Mouse (Mus musculus): ENCODE data around the gene Adk. TPM values are rescaled to one million over a fixed set of nuclear protein-coding genes. Genes with fewer than 3 reads are reported as not detected.

Adk gene
- polyA plus RNA-seq, 1 experiment = 7.7 TPM

GRCm38 (mm10) chr14:21453896-21454295 is 401.5 kb downstream of the Adk start:
- TF ChIP-seq POLR2A (IDR thresholded peaks at IDR 0.05; ENCODE audit: low read depth, low read length) (no peak), CTCF (IDR thresholded peaks at IDR 0.05; ENCODE audit: extremely low read depth, insufficient read depth, insufficient read length, insufficient replicate concordance) (no peak)
- WGBS = 89% methylated on average over 2 of the region's 2 CpGs
- H3K36me3 ChIP-seq (ENCODE audit: control insufficient read depth, insufficient read depth, low read length) = no peaks in the 10 kb centered on the region
- H3K27ac ChIP-seq (ENCODE audit: insufficient read depth, low read length) = no peak overlapping the region
- DNase-seq (ENCODE audit: low read depth in 1 of 2, low spot score in 2 of 2) = no peak
- no peaks in the 10 kb centered on the region for H3K4me1 ChIP-seq (ENCODE audit: control insufficient read depth, insufficient read depth, insufficient read length)
- no peak overlapping the region for H3K4me3 ChIP-seq (ENCODE audit: extremely low read depth, insufficient read depth, insufficient read length)
- no peaks in the 10 kb centered on the region for H3K27me3 ChIP-seq (ENCODE audit: control insufficient read depth, insufficient read depth, low read length)

- WGBS = 89% methylated on average over 7 of the region's 7 CpGs
- H3K4me1 ChIP-seq (ENCODE audit: control insufficient read depth, insufficient read depth, insufficient read length) = no peaks in the 10 kb centered on the region
- no peak for DNase-seq (ENCODE audit: low read depth in 1 of 2, low spot score in 2 of 2)
- H3K4me3 ChIP-seq (ENCODE audit: extremely low read depth, insufficient read depth, insufficient read length) = no peak overlapping the region
- H3K27ac ChIP-seq (ENCODE audit: insufficient read depth, low read length) = no peak overlapping the region
- no peaks in the 10 kb centered on the region for H3K27me3 ChIP-seq (ENCODE audit: control insufficient read depth, insufficient read depth, low read length)
- TF ChIP-seq CTCF (IDR thresholded peaks at IDR 0.05; ENCODE audit: extremely low read depth, insufficient read depth, insufficient read length, insufficient replicate concordance) (no peak), POLR2A (IDR thresholded peaks at IDR 0.05; ENCODE audit: low read depth, low read length) (no peak)
- H3K36me3 ChIP-seq (ENCODE audit: control insufficient read depth, insufficient read depth, low read length) = no peaks in the 10 kb centered on the region
Measured at GRCm38 (mm10) chr14:21455654-21456350, 403.4 kb downstream of the Adk start.

GRCm38 (mm10) chr14:21456526-21456925 is 404.2 kb downstream of the Adk start:
- H3K27ac ChIP-seq (ENCODE audit: insufficient read depth, low read length) = no peak overlapping the region
- H3K4me3 ChIP-seq (ENCODE audit: extremely low read depth, insufficient read depth, insufficient read length) = no peak overlapping the region
- no peaks in the 10 kb centered on the region for H3K36me3 ChIP-seq (ENCODE audit: control insufficient read depth, insufficient read depth, low read length)
- no peak for DNase-seq (ENCODE audit: low read depth in 1 of 2, low spot score in 2 of 2)
- no peaks in the 10 kb centered on the region for H3K27me3 ChIP-seq (ENCODE audit: control insufficient read depth, insufficient read depth, low read length)
- no peaks in the 10 kb centered on the region for H3K4me1 ChIP-seq (ENCODE audit: control insufficient read depth, insufficient read depth, insufficient read length)
- TF ChIP-seq CTCF (IDR thresholded peaks at IDR 0.05; ENCODE audit: extremely low read depth, insufficient read depth, insufficient read length, insufficient replicate concordance) (no peak), POLR2A (IDR thresholded peaks at IDR 0.05; ENCODE audit: low read depth, low read length) (no peak)

GRCm38 (mm10) chr14:21457876-21458275 is 405.5 kb downstream of the Adk start:
- Histone ChIP-seq H3K27ac (ENCODE audit: insufficient read depth, low read length) (no peak overlapping the region), H3K4me3 (ENCODE audit: extremely low read depth, insufficient read depth, insufficient read length) (no peak overlapping the region), H3K27me3 (ENCODE audit: control insufficient read depth, insufficient read depth, low read length) (no peaks in the 10 kb centered on the region), H3K4me1 (ENCODE audit: control insufficient read depth, insufficient read depth, insufficient read length) (no peaks in the 10 kb centered on the region), H3K36me3 (ENCODE audit: control insufficient read depth, insufficient read depth, low read length) (no peaks in the 10 kb centered on the region)
- no peak for TF ChIP-seq CTCF (IDR thresholded peaks at IDR 0.05; ENCODE audit: extremely low read depth, insufficient read depth, insufficient read length, insufficient replicate concordance)
- no peak for TF ChIP-seq POLR2A (IDR thresholded peaks at IDR 0.05; ENCODE audit: low read depth, low read length)
- DNase-seq (ENCODE audit: low read depth in 1 of 2, low spot score in 2 of 2) = no peak
- WGBS = 89% methylated on average over 5 of the region's 5 CpGs

GRCm38 (mm10) chr14:21458696-21459095 is 406.3 kb downstream of the Adk start:
- DNase-seq (ENCODE audit: low read depth in 1 of 2, low spot score in 2 of 2) = no peak
- no peak for TF ChIP-seq CTCF (IDR thresholded peaks at IDR 0.05; ENCODE audit: extremely low read depth, insufficient read depth, insufficient read length, insufficient replicate concordance)
- no peak for TF ChIP-seq POLR2A (IDR thresholded peaks at IDR 0.05; ENCODE audit: low read depth, low read length)

GRCm38 (mm10) chr14:21459163-21459562 is 406.8 kb downstream of the Adk start:
- TF ChIP-seq CTCF (IDR thresholded peaks at IDR 0.05; ENCODE audit: extremely low read depth, insufficient read depth, insufficient read length, insufficient replicate concordance) (no peak), POLR2A (IDR thresholded peaks at IDR 0.05; ENCODE audit: low read depth, low read length) (no peak)
- WGBS = 87% methylated on average over 4 of the region's 4 CpGs
- Histone ChIP-seq H3K4me3 (ENCODE audit: extremely low read depth, insufficient read depth, insufficient read length) (no peak overlapping the region), H3K27me3 (ENCODE audit: control insufficient read depth, insufficient read depth, low read length) (no peaks in the 10 kb centered on the region), H3K36me3 (ENCODE audit: control insufficient read depth, insufficient read depth, low read length) (no peaks in the 10 kb centered on the region), H3K4me1 (ENCODE audit: control insufficient read depth, insufficient read depth, insufficient read length) (no peaks in the 10 kb centered on the region), H3K27ac (ENCODE audit: insufficient read depth, low read length) (no peak overlapping the region)
- no peak for DNase-seq (ENCODE audit: low read depth in 1 of 2, low spot score in 2 of 2)

More at GRCm38 (mm10) chr14:21458696-21459095, 406.3 kb downstream of the Adk start:
- Histone ChIP-seq H3K4me1 (ENCODE audit: control insufficient read depth, insufficient read depth, insufficient read length) (no peaks in the 10 kb centered on the region), H3K27ac (ENCODE audit: insufficient read depth, low read length) (no peak overlapping the region), H3K27me3 (ENCODE audit: control insufficient read depth, insufficient read depth, low read length) (no peaks in the 10 kb centered on the region), H3K36me3 (ENCODE audit: control insufficient read depth, insufficient read depth, low read length) (no peaks in the 10 kb centered on the region), H3K4me3 (ENCODE audit: extremely low read depth, insufficient read depth, insufficient read length) (no peak overlapping the region)
- WGBS = 89% methylated on average over 7 of the region's 7 CpGs

- no peak for DNase-seq (ENCODE audit: low read depth in 1 of 2, low spot score in 2 of 2)
- WGBS = 93% methylated on average over 3 of the region's 3 CpGs
- no peaks in the 10 kb centered on the region for H3K4me1 ChIP-seq (ENCODE audit: control insufficient read depth, insufficient read depth, insufficient read length)
- no peaks in the 10 kb centered on the region for H3K36me3 ChIP-seq (ENCODE audit: control insufficient read depth, insufficient read depth, low read length)
- TF ChIP-seq CTCF (IDR thresholded peaks at IDR 0.05; ENCODE audit: extremely low read depth, insufficient read depth, insufficient read length, insufficient replicate concordance) (no peak), POLR2A (IDR thresholded peaks at IDR 0.05; ENCODE audit: low read depth, low read length) (no peak)
- no peaks in the 10 kb centered on the region for H3K27me3 ChIP-seq (ENCODE audit: control insufficient read depth, insufficient read depth, low read length)
- H3K4me3 ChIP-seq (ENCODE audit: extremely low read depth, insufficient read depth, insufficient read length) = no peak overlapping the region
- H3K27ac ChIP-seq (ENCODE audit: insufficient read depth, low read length) = no peak overlapping the region
Measured at GRCm38 (mm10) chr14:21462398-21462797, 410.0 kb downstream of the Adk start.

Data from spleen, adult 2 months (tissue).